Mouse (Mus musculus) liver, embryonic 11.5 days (tissue): ENCODE data around the gene Faim2. TPM values are rescaled to one million over a fixed set of nuclear protein-coding genes. Genes with fewer than 3 reads are reported as not detected.

Experiments used
- ATAC-seq: fragments of 200-750 bp; cut with Nextera tagmentation; replicated peaks from 2 replicates; pipeline ENCODE4 v1.8.0; 2017; ENCODE audit warnings: moderate number of reproducible peaks, mild to moderate bottlenecking, moderate TSS enrichment, moderate library complexity; ENCODE audit not compliant: low FRiP score
- DNase-seq: peaks from one replicate; pipeline ENCODE4 v3.0.0-alpha.2; 2017; ENCODE audit warnings: low spot score
- H3K27ac ChIP-seq: fragments of 300-500 bp; sonication (generic); 2 replicates; pipeline ENCODE4 v1.5.1; 2014; ENCODE audit warnings: mild to moderate bottlenecking, low read depth, low read length, control low read depth
- H3K27me3 ChIP-seq: fragments of 300-500 bp; sonication (generic); replicated peaks from 2 replicates; pipeline ENCODE4 v1.6.1; 2014; ENCODE audit warnings: low read length, mixed read lengths; ENCODE audit not compliant: control insufficient read depth, insufficient read depth
- H3K36me3 ChIP-seq: fragments of 300-500 bp; sonication (generic); 2 replicates; pipeline ENCODE4 v1.6.1; 2014; ENCODE audit warnings: mild to moderate bottlenecking, low read length, moderate library complexity, mixed read lengths; ENCODE audit not compliant: control insufficient read depth, insufficient read depth
- H3K4me1 ChIP-seq: fragments of 300-500 bp; sonication (generic); replicated peaks from 2 replicates; pipeline ENCODE4 v1.6.1; 2014; ENCODE audit warnings: low read length, mixed read lengths; ENCODE audit not compliant: control insufficient read depth, insufficient read depth
- H3K4me2 ChIP-seq: fragments of 300-500 bp; sonication (generic); 2 replicates; pipeline ENCODE4 v1.6.1; 2014; ENCODE audit warnings: mild to moderate bottlenecking, control low read depth, moderate library complexity
- H3K4me3 ChIP-seq: fragments of 300-500 bp; sonication (generic); 2 replicates; pipeline ENCODE4 v1.5.1; 2014; ENCODE audit warnings: low read depth, low read length, control low read depth
- H3K9ac ChIP-seq: fragments of 300-500 bp; sonication (generic); 2 replicates; pipeline ENCODE4 v1.6.1; 2014; ENCODE audit warnings: low read depth, low read length, control low read depth
- H3K9me3 ChIP-seq: fragments of 300-500 bp; sonication (generic); 2 replicates; pipeline ENCODE4 v1.6.1; 2016; ENCODE audit warnings: low read length, inconsistent platforms, mixed read lengths; ENCODE audit not compliant: control insufficient read depth
- WGBS: fragments of 180-500 bp; shearing (Covaris S2); extraction: QIAGEN DNeasy Blood & Tissue Kit; methylation state at CpG from one replicate; pipeline ENCODE4 v1.1.7; 2014; 5-methylcytosine and 5-hydroxymethylcytosine counted together
- polyA plus RNA-seq: library from polyadenylated mRNA; unstranded; fragments of >200 nt; fragmentation: Nextera tagmentation; extraction: Ambion mirVana; gene quantifications from 2 replicates; pipeline ENCODE4 v1.2.1, GENCODE M21; 2014

The Faim2 gene
- polyA plus RNA-seq, 1 experiment from 2014 or later: 0.22 TPM

- DNase-seq (no peak), ATAC-seq (no peak)
- H3K4me3 ChIP-seq: no peak overlapping the region
- H3K4me1 ChIP-seq: peaks cover 8% of the 10 kb centered on the region
- H3K27me3 ChIP-seq: no peaks in the 10 kb centered on the region
- no peaks in the 10 kb centered on the region for H3K9me3 ChIP-seq
- H3K4me2 ChIP-seq: no peak overlapping the region
- peaks cover 5% of the 10 kb centered on the region for H3K36me3 ChIP-seq
- H3K27ac ChIP-seq: no peak overlapping the region
- 37% methylated on average over 3 of the region's 3 CpGs for WGBS
- no peak overlapping the region for H3K9ac ChIP-seq
Measured at GRCm38 (mm10) chr15:99469067-99469466, 58.9 kb downstream of the Faim2 start.

- no peak for ATAC-seq
- no peak overlapping the region for H3K4me3 ChIP-seq
- no peaks in the 10 kb centered on the region for H3K27me3 ChIP-seq
- DNase-seq: no peak
- H3K27ac ChIP-seq: no peak overlapping the region
- no peak overlapping the region for H3K9ac ChIP-seq
- H3K4me2 ChIP-seq: no peak overlapping the region
- H3K36me3 ChIP-seq: no peaks in the 10 kb centered on the region
- 77% methylated on average over 13 of the region's 13 CpGs for WGBS
- no peaks in the 10 kb centered on the region for H3K9me3 ChIP-seq
- no peaks in the 10 kb centered on the region for H3K4me1 ChIP-seq
Measured at GRCm38 (mm10) chr15:99463194-99463593, 64.8 kb downstream of the Faim2 start.

- H3K27me3 ChIP-seq: no peaks in the 10 kb centered on the region
- ATAC-seq (peak; percentile 95), DNase-seq (peak; percentile 94)
- H3K4me3 ChIP-seq: peak within 1 kb of the TSS; percentile 80
- peak within 1 kb of the TSS; percentile 82 for H3K27ac ChIP-seq
- H3K9ac ChIP-seq: peak within 1 kb of the TSS; percentile 69
- H3K9me3 ChIP-seq: no peaks in the 10 kb centered on the region
- under 1% methylated on average over 45 of the region's 45 CpGs for WGBS
- H3K4me2 ChIP-seq: peak within 1 kb of the TSS; percentile 95
- H3K36me3 ChIP-seq: no peaks in the 10 kb centered on the region
- H3K4me1 ChIP-seq: peaks cover 19% of the 10 kb centered on the region
Measured at GRCm38 (mm10) chr15:99457606-99458401, 70.2 kb downstream of the Faim2 start, which contains the start of gene Nckap5l. TSS of gene Nckap5l (minus strand) at chr15:99457748.

- Histone ChIP-seq H3K36me3 (no peaks in the 10 kb centered on the region), H3K27me3 (no peaks in the 10 kb centered on the region), H3K27ac (peak overlapping the region; percentile 82), H3K4me2 (peak overlapping the region; percentile 95), H3K4me3 (peak overlapping the region; percentile 80), H3K9me3 (no peaks in the 10 kb centered on the region), H3K9ac (peak overlapping the region; percentile 65), H3K4me1 (peaks cover 20% of the 10 kb centered on the region)
- peak; percentile 42 for ATAC-seq
- under 1% methylated on average over 40 of the region's 43 CpGs for WGBS
- DNase-seq: peak; percentile 65
Measured at GRCm38 (mm10) chr15:99456963-99457605, 70.9 kb downstream of the Faim2 start.

GRCm38 (mm10) chr15:99456338-99456962, 71.5 kb downstream of the Faim2 start:
- peak overlapping the region; percentile 65 for H3K9ac ChIP-seq
- DNase-seq: no peak

GRCm38 (mm10) chr15:99455415-99455814, 72.5 kb downstream of the Faim2 start:
- peaks cover 27% of the 10 kb centered on the region for H3K4me1 ChIP-seq
- 85% methylated on average over 3 of the region's 3 CpGs for WGBS
- no peak overlapping the region for H3K9ac ChIP-seq

More at GRCm38 (mm10) chr15:99456338-99456962, 71.5 kb downstream of the Faim2 start:
- Histone ChIP-seq H3K4me2 (peak overlapping the region; percentile 95), H3K9me3 (no peaks in the 10 kb centered on the region), H3K4me3 (peak overlapping the region; percentile 80), H3K27me3 (no peaks in the 10 kb centered on the region), H3K36me3 (no peaks in the 10 kb centered on the region), H3K27ac (peak overlapping the region; percentile 45; the same call in 1 of the 2 replicates), H3K4me1 (peaks cover 20% of the 10 kb centered on the region)
- 21% methylated on average over 7 of the region's 7 CpGs for WGBS
- no peak for ATAC-seq

GRCm38 (mm10) chr15:99454585-99455279, 73.2 kb downstream of the Faim2 start:
- no peak for ATAC-seq
- no peak overlapping the region for H3K27ac ChIP-seq
- no peak overlapping the region for H3K4me3 ChIP-seq
- H3K9me3 ChIP-seq: no peaks in the 10 kb centered on the region
- H3K36me3 ChIP-seq: no peaks in the 10 kb centered on the region
- WGBS: 81% methylated on average over 7 of the region's 7 CpGs
- DNase-seq: no peak
- H3K27me3 ChIP-seq: no peaks in the 10 kb centered on the region
- no peak overlapping the region for H3K4me2 ChIP-seq
- H3K9ac ChIP-seq: no peak overlapping the region
- H3K4me1 ChIP-seq: peaks cover 33% of the 10 kb centered on the region

More at GRCm38 (mm10) chr15:99455415-99455814, 72.5 kb downstream of the Faim2 start:
- H3K27ac ChIP-seq: no peak overlapping the region
- H3K4me2 ChIP-seq: no peak overlapping the region
- ATAC-seq: no peak
- H3K9me3 ChIP-seq: no peaks in the 10 kb centered on the region
- no peak overlapping the region for H3K4me3 ChIP-seq
- H3K27me3 ChIP-seq: no peaks in the 10 kb centered on the region
- no peak for DNase-seq
- no peaks in the 10 kb centered on the region for H3K36me3 ChIP-seq

GRCm38 (mm10) chr15:99453153-99453900, 74.6 kb downstream of the Faim2 start:
- no peak overlapping the region for H3K4me2 ChIP-seq
- peaks cover 47% of the 10 kb centered on the region for H3K4me1 ChIP-seq
- H3K9ac ChIP-seq: no peak overlapping the region
- no peaks in the 10 kb centered on the region for H3K36me3 ChIP-seq
- WGBS: 74% methylated on average over 11 of the region's 11 CpGs
- DNase-seq: no peak
- no peaks in the 10 kb centered on the region for H3K9me3 ChIP-seq
- no peak for ATAC-seq
- H3K27me3 ChIP-seq: no peaks in the 10 kb centered on the region
- no peak overlapping the region for H3K4me3 ChIP-seq
- H3K27ac ChIP-seq: no peak overlapping the region
